Mouse (Mus musculus): ENCODE results near the gene Dclre1c.

- TF ChIP-seq CTCF (IDR thresholded peaks at IDR 0.05; ENCODE audit: insufficient read depth, low read length) = no peak
- no peak for TF ChIP-seq POLR2A (IDR thresholded peaks at IDR 0.05; ENCODE audit: borderline replicate concordance, extremely low read depth, low read depth, low read length)
Measured at GRCm38 (mm10) chr2:3499543-3499942, 75.6 kb downstream of the Dclre1c start.
